Mouse (Mus musculus): ENCODE results near the gene Il5.

The Il5 gene

GRCm38 (mm10) chr11:53772536-53772935 is 51.9 kb downstream of the Il5 start:
- no peak for DNase-seq

- no peak for DNase-seq
These were observed 52.5 kb downstream of the Il5 start, which contains the start of gene Gm17334 for GRCm38 (mm10) chr11:53773087-53773486. Gene Gm17334 (minus strand): TSS chr11:53773187.

- no peak for DNase-seq
These were observed 53.2 kb downstream of the Il5 start for GRCm38 (mm10) chr11:53773641-53774360.
